Mouse (Mus musculus): ENCODE data around the gene Osbpl9.

The Osbpl9 gene

DNA sequence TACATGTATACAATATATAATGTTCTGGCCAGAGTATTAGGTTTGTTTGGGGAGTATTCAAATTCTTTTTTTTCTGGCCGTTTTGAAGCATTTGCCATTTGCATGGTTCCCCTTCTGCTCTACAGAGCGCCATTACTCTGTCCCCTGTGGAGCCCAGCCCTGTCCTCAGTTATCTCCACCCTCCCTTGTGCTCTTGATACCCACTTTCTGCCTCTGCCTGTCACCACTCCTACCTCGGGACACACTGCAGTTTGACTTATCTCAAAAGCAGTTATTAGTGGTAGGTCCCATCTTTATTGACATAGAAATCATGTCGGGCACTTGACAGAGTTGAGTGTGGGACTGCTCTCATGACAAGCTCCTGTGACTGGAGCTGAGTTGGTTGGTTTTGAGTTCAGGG lies 159.3 kb downstream of the Osbpl9 start:
- no peak for DNase-seq (ENCODE audit: low spot score in 2 of 2)

DNA sequence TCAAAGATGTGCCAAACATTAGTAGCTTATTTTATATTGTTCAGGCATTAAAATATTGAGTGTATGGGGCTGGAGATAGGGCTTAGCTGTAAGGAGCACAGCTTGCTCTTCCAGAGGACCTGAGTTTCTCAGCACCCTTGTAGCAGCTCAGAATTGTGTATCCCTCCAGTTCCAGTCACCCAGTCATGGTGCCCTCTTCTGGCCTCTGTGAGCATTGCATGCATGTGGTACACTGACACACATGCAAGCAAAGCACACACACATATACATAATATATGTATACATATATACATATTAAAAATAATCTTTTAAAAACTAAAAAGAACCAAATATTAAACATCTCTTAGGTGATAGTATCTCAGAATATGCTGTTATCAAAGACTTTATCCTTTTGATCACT lies 165.7 kb downstream of the Osbpl9 start:
- no peak for DNase-seq (ENCODE audit: low spot score in 2 of 2)

DNA sequence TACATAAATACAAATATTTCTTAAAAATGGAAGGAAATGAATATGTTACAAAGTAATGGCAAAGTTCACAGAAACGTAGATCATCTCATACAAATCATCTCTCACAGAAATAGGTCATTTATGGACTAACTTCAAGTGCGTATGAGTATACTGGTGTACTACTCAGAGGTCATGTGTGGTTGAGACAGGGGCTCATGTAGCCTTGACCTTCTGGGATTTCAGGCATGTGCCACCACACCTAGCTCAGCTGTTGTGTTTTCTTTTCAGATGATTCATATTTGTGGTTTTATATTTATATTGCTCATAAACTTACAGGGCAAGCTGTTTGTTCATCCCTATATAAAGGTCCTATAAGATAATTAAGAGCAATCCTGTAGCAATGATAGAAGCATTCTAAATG lies 171.8 kb downstream of the Osbpl9 start:
- DNase-seq (ENCODE audit: low spot score in 2 of 2) = no peak

DNA sequence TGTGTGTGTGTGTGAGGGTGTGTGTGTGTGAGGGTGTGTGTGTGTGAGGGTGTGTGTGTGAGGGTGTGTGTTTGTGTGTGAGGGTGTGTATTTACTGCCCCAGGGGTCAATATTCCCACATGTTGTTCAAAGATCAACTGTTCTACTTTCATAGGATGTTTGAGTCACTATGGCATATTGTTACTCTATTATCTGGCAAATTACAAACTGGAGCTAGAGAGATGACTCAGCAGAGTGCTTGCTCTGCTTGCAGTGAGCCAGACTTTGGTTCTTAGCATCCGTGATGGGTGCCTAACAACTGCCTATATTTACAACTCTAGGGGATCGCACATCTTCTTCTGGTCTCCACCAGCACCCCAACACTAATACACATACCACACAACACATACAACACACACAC lies 172.2 kb downstream of the Osbpl9 start:
- no peak for DNase-seq (ENCODE audit: low spot score in 2 of 2)

DNA sequence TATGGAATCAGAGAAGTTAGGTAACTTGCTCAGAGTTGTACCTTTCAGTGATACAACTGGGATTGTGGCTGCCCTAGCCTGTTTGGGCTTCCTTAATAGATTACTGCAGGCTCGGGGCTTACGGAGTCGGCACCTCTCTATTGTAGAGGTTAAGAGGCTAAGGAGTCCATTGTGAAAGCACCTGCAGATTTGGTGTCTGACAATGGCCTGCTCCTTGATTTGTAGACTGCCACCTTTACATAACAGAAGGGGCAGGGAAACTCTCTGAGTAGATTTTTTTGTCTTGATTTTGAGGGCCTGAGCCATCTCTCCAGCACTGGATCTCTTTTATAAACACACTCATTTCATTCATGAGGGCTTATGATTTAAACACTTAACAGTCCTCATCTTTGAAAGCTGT lies 175.5 kb downstream of the Osbpl9 start:
- no peak for DNase-seq (ENCODE audit: low spot score in 2 of 2)

DNA sequence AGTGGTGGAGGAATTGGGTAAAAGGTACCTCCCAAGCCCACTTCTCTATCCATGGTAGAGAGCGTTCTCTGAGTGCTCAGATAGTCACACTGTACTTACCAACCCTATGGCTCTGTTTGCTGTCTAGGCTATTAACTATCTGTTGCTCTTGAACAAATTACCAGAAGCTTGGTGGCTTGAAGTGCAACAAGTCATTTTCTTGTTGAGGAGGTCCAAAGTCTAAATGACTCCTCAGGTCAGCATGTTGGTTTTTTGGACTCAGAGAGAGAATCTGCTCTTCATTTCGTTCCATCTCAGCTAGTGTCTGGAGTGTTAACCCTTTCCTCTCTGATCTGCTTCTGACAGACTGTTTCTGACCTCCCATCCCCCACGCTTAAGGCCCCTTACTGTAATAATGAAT lies 177.0 kb downstream of the Osbpl9 start:
- DNase-seq (ENCODE audit: low spot score in 2 of 2) = no peak

DNA sequence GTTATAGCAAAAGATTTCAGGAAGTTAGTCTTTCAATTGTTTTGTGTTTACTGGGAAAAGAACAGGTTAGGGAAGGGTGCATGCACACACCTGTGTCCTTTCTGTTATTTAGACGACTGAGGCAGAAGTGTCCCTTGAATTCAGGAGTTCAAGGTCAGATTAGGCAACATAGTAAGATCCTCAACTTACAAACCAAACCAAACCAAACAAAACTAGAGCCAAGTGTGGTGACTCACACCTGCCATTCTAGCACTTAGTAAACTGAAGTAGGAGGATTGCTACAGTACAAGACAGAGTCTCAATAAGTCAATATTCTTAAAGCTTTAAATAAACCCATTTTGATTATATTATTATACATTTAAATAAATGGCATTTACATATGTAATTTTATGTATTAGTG lies 180.1 kb downstream of the Osbpl9 start:
- no peak for DNase-seq (ENCODE audit: low spot score in 2 of 2)

DNA sequence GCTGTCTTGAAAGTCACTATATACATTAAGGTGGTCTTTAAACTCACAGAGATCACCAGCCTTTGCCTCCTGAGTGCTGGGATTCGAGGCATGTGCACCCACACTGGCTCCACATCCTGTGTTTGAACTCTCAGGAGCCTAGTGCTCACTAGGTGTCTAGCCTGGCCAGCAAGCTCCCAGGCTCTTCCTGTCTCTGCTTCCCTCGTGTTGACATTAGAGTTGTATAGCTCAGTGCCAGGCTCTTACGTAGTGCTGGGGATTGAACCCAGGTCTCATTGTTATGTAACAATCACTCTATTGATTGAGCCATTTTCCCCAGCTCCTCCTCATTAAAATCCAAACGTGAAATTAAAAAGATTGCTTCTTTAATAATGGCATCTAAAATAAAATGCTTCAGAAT lies 182.8 kb downstream of the Osbpl9 start:
- no peak for DNase-seq (ENCODE audit: low spot score in 2 of 2)

DNA sequence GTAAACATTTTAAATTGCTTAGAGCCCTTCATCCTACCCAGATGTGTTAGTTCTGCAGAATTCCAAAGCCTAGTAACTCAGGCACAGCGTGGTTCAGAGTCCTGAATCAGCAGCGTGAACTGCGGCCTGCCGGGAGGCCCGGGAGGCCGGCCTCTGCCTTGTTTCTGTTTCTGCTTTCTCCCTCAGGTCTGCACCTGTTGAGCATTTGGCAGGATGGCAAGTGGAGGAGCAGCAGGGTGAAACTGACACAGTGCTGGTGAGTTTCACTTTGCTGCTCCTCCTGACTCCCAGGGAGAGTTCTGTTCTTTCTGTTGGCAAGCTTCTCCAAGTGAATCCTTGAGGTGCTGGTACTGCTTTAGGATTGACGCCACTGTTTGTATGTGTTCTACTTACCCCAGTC lies 184.6 kb downstream of the Osbpl9 start:
- DNase-seq (ENCODE audit: low spot score in 2 of 2) = no peak

DNA sequence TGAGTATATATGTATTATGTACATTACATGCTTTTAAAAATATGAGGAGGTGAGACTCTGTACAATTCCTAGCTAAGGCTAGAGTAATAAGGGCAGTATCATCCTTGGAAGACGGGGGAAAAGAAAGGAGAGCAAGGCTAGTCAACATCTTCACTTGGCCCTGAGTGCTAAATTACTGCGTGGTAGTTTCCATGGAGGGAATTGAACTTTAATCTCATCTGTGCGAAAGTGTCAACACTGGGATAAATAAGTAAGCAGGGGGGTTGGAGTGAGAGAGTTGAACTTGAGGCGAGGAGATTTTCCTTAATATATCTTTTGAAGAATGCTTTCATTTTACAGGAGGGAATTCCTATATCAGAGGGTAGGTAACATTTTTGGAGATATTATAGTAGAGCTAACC lies 188.0 kb downstream of the Osbpl9 start:
- no peak for DNase-seq (ENCODE audit: low spot score in 2 of 2)

Measured in frontal cortex, postnatal 36 days (tissue).